Mouse (Mus musculus) small intestine, adult 2 months (tissue): Measurements from ENCODE around the gene Bfsp2.

ENCODE experiments used
- CTCF ChIP-seq: fragments of 200-500 bp; IDR thresholded peaks from 2 replicates; pipeline ENCODE4 v1.5.1; 2012; ENCODE audit warnings: low read depth, mild to moderate bottlenecking, control low read depth, inconsistent platforms, low read length, moderate library complexity, mixed read lengths; ENCODE audit not compliant: insufficient replicate concordance, insufficient read length; ENCODE audit errors: extremely low read depth
- POLR2A ChIP-seq: fragments of 200-500 bp; IDR thresholded peaks from 2 replicates; pipeline ENCODE4 v1.6.1; 2012; ENCODE audit warnings: low read depth, mild to moderate bottlenecking, control low read depth, inconsistent platforms, low read length, moderate library complexity

DNA sequence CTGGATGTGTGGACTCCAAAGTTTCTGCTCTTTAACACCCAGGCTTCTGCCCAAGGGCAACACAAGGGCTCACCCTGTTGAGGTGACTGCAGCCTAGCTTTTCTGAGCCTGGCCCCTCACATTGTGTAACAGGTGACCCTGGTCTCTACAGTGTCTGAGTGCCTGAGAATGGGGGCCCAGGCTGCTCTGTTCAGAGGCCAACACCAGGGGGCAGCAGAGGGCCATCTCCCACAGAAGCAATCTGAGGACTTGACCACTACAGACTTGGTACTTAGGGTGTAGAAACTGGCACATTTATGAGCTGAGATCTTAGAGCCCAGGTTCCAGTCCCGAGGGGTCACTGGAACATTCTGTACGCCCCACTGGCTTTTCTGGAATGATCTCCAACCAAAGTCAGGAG is 10.2 kb upstream of the Bfsp2 start:
- peak; percentile 91; the same call in 1 of the 2 replicates for TF ChIP-seq CTCF
- no peak for TF ChIP-seq POLR2A
